Mouse (Mus musculus) ES-Bruce4 (cell line): ENCODE measurements around the gene Pfpl.

Experiments
- CTCF ChIP-seq: IDR thresholded peaks from one replicate; pipeline ENCODE4 v1.8.1; 2011; ENCODE audit warnings: low read depth, low read length
- POLR2A ChIP-seq: IDR thresholded peaks from one replicate; pipeline ENCODE4 v1.8.1; 2011; ENCODE audit warnings: low read length; ENCODE audit not compliant: insufficient read depth

GRCm38 (mm10) chr19:12471866-12472265 is 44.2 kb downstream of the Pfpl start:
- TF ChIP-seq CTCF (no peak), POLR2A (no peak)
